Mouse (Mus musculus) liver, embryonic 15.5 days (tissue): Measurements from ENCODE around the gene Gtpbp1. TPM values are rescaled to one million over a fixed set of nuclear protein-coding genes. Genes with fewer than 3 reads are reported as not detected.
"Not testable (repeated sequence)": the region's sequence is repeated elsewhere in the genome, so short reads cannot be mapped to it uniquely, and the experiment has no call there.

Source experiments
- ATAC-seq: fragments of 200-750 bp; cut with Nextera tagmentation; 2 replicates; pipeline ENCODE4 v1.8.0; 2017; ENCODE audit warnings: moderate number of reproducible peaks, mild to moderate bottlenecking, moderate library complexity; ENCODE audit not compliant: insufficient read depth
- H3K27ac ChIP-seq: fragments of 300-500 bp; sonication (generic); replicated peaks from 2 replicates; pipeline ENCODE4 v1.5.1; 2015; ENCODE audit warnings: mild to moderate bottlenecking, inconsistent platforms
- H3K27me3 ChIP-seq: fragments of 300-500 bp; sonication (generic); 2 replicates; pipeline ENCODE4 v1.6.1; 2015; ENCODE audit warnings: mild to moderate bottlenecking, inconsistent platforms
- H3K36me3 ChIP-seq: fragments of 300-500 bp; sonication (generic); replicated peaks from 2 replicates; pipeline ENCODE4 v1.6.1; 2015; ENCODE audit warnings: moderate library complexity, mild to moderate bottlenecking, inconsistent platforms
- H3K4me1 ChIP-seq: fragments of 300-500 bp; sonication (generic); replicated peaks from 2 replicates; pipeline ENCODE4 v1.6.1; 2015; ENCODE audit warnings: inconsistent platforms
- H3K4me2 ChIP-seq: fragments of 300-500 bp; sonication (generic); 2 replicates; pipeline ENCODE4 v1.6.1; 2015; ENCODE audit warnings: moderate library complexity, mild to moderate bottlenecking, inconsistent platforms
- H3K4me3 ChIP-seq: fragments of 300-500 bp; sonication (generic); replicated peaks from 2 replicates; pipeline ENCODE4 v1.5.1; 2015; ENCODE audit warnings: mild to moderate bottlenecking, inconsistent platforms
- H3K9ac ChIP-seq: fragments of 300-500 bp; sonication (generic); 2 replicates; pipeline ENCODE4 v1.6.1; 2015; ENCODE audit warnings: moderate library complexity, mild to moderate bottlenecking, inconsistent platforms
- H3K9me3 ChIP-seq: fragments of 300-500 bp; sonication (generic); replicated peaks from 2 replicates; pipeline ENCODE4 v1.6.1; 2016; ENCODE audit warnings: inconsistent platforms
- WGBS: fragments of 180-500 bp; shearing (Covaris S2); methylation state at CpG from one replicate; pipeline ENCODE4 v1.1.7; 2015; ENCODE audit warnings: mixed read lengths; ENCODE audit not compliant: insufficient replicate concordance; 5-methylcytosine and 5-hydroxymethylcytosine counted together
- polyA plus RNA-seq: library from polyadenylated mRNA; unstranded; fragments of >200 nt; fragmentation: Nextera tagmentation; extraction: Ambion mirVana; gene quantifications from 2 replicates; pipeline ENCODE4 v1.2.1, GENCODE M21; 2015

The Gtpbp1 gene
- polyA plus RNA-seq, 1 experiment from 2014 or later, result 29.9 TPM

GRCm38 (mm10) chr15:79664666-79665065, 26.0 kb upstream of the Gtpbp1 start:
- H3K27ac ChIP-seq, result no peak overlapping the region
- H3K36me3 ChIP-seq, result 0 out of 2 replicates have a peak, but pooled peaks cover 6% of the 10 kb centered on the region
- no peak overlapping the region for H3K4me3 ChIP-seq
- H3K27me3 ChIP-seq, result no peaks in the 10 kb centered on the region
- no peak overlapping the region for H3K4me2 ChIP-seq
- H3K9me3 ChIP-seq, result no peaks in the 10 kb centered on the region
- 75% methylated on average over 8 of the region's 8 CpGs for WGBS
- no peak for ATAC-seq
- H3K9ac ChIP-seq, result no peak overlapping the region
- peaks cover 11% of the 10 kb centered on the region for H3K4me1 ChIP-seq

- H3K27ac ChIP-seq, result no peak overlapping the region
- ATAC-seq, result no peak
- H3K9ac ChIP-seq, result no peak overlapping the region
- peaks cover 23% of the 10 kb centered on the region for H3K4me1 ChIP-seq
- H3K9me3 ChIP-seq, result no peaks in the 10 kb centered on the region
- 70% methylated on average over 10 of the region's 10 CpGs for WGBS
- no peaks in the 10 kb centered on the region for H3K27me3 ChIP-seq
- peaks cover 33% of the 10 kb centered on the region for H3K36me3 ChIP-seq
- no peak overlapping the region for H3K4me3 ChIP-seq
- no peak overlapping the region for H3K4me2 ChIP-seq
Measured at GRCm38 (mm10) chr15:79669195-79669594, 21.4 kb upstream of the Gtpbp1 start.

GRCm38 (mm10) chr15:79670249-79670971, 20.2 kb upstream of the Gtpbp1 start, which contains the start of gene Tomm22:
Tomm22 (plus strand) TSS chr15:79670861.
- peak; percentile 95 for ATAC-seq
- WGBS, result 15% methylated on average over 33 of the region's 33 CpGs
- peaks cover 45% of the 10 kb centered on the region for H3K36me3 ChIP-seq

GRCm38 (mm10) chr15:79670972-79671299, 19.7 kb upstream of the Gtpbp1 start:
- peaks cover 49% of the 10 kb centered on the region for H3K36me3 ChIP-seq
- peak overlapping the region; percentile 75 for H3K4me2 ChIP-seq
- H3K27ac ChIP-seq, result peak overlapping the region; percentile 80
- peaks cover 23% of the 10 kb centered on the region for H3K4me1 ChIP-seq
- ATAC-seq, result peak; percentile 69
- H3K27me3 ChIP-seq, result no peaks in the 10 kb centered on the region
- H3K9ac ChIP-seq, result peak overlapping the region; percentile 93
- WGBS, result under 1% methylated on average over 37 of the region's 37 CpGs
- no peaks in the 10 kb centered on the region for H3K9me3 ChIP-seq
- H3K4me3 ChIP-seq, result peak overlapping the region; percentile 94

More at GRCm38 (mm10) chr15:79670249-79670971, 20.2 kb upstream of the Gtpbp1 start, which contains the start of gene Tomm22:
- peak within 1 kb of the TSS; percentile 75 for H3K4me2 ChIP-seq
- peak within 1 kb of the TSS; percentile 93 for H3K9ac ChIP-seq
- peaks cover 23% of the 10 kb centered on the region for H3K4me1 ChIP-seq
- peak within 1 kb of the TSS; percentile 80 for H3K27ac ChIP-seq
- H3K27me3 ChIP-seq, result no peaks in the 10 kb centered on the region
- no peaks in the 10 kb centered on the region for H3K9me3 ChIP-seq
- H3K4me3 ChIP-seq, result peak within 1 kb of the TSS; percentile 94

- Histone ChIP-seq H3K9ac (peak overlapping the region; percentile 93; the same call in 1 of the 2 replicates), H3K36me3 (peaks cover 54% of the 10 kb centered on the region), H3K4me3 (peak overlapping the region; percentile 94), H3K4me1 (peaks cover 23% of the 10 kb centered on the region), H3K4me2 (peak overlapping the region; percentile 75)
- H3K27me3 ChIP-seq, H3K27ac ChIP-seq, H3K9me3 ChIP-seq, ATAC-seq: not testable (repeated sequence)
- WGBS, result 73% methylated on average over 11 of the region's 11 CpGs
Measured at GRCm38 (mm10) chr15:79671828-79672348, 18.8 kb upstream of the Gtpbp1 start.

- H3K4me1 ChIP-seq, result peaks cover 35% of the 10 kb centered on the region
- no peaks in the 10 kb centered on the region for H3K27me3 ChIP-seq
- H3K4me3 ChIP-seq, result no peak overlapping the region
- H3K4me2 ChIP-seq, result no peak overlapping the region
- no peak overlapping the region for H3K9ac ChIP-seq
- H3K9me3 ChIP-seq, result no peaks in the 10 kb centered on the region
- no peak overlapping the region for H3K27ac ChIP-seq
- 71% methylated on average over 2 of the region's 2 CpGs for WGBS
- no peak for ATAC-seq
- H3K36me3 ChIP-seq, result peaks cover 67% of the 10 kb centered on the region
Measured at GRCm38 (mm10) chr15:79677936-79678335, 12.7 kb upstream of the Gtpbp1 start.

GRCm38 (mm10) chr15:79681973-79682372, 8.7 kb upstream of the Gtpbp1 start:
- H3K4me1 ChIP-seq, result peaks cover 70% of the 10 kb centered on the region
- ATAC-seq, result peak; percentile 43

GRCm38 (mm10) chr15:79683146-79683545, 7.5 kb upstream of the Gtpbp1 start:
- peak overlapping the region; percentile 82 for H3K4me2 ChIP-seq
- H3K4me3 ChIP-seq, result peak overlapping the region; percentile 89
- peak overlapping the region; percentile 88 for H3K9ac ChIP-seq
- peak overlapping the region; percentile 99 for H3K27ac ChIP-seq
- no peak for ATAC-seq
- peaks cover 21% of the 10 kb centered on the region for H3K36me3 ChIP-seq
- no peaks in the 10 kb centered on the region for H3K27me3 ChIP-seq
- 62% methylated on average over 6 of the region's 6 CpGs for WGBS
- peaks cover 66% of the 10 kb centered on the region for H3K4me1 ChIP-seq
- H3K9me3 ChIP-seq, result no peaks in the 10 kb centered on the region

More at GRCm38 (mm10) chr15:79681973-79682372, 8.7 kb upstream of the Gtpbp1 start:
- Histone ChIP-seq H3K9me3 (no peaks in the 10 kb centered on the region), H3K4me2 (peak overlapping the region; percentile 82), H3K4me3 (peak overlapping the region; percentile 89; the same call in 1 of the 2 replicates), H3K27me3 (no peaks in the 10 kb centered on the region), H3K27ac (peak overlapping the region; percentile 99), H3K9ac (peak overlapping the region; percentile 2; the same call in 1 of the 2 replicates), H3K36me3 (peaks cover 30% of the 10 kb centered on the region)
- WGBS, result 58% methylated on average over 4 of the region's 4 CpGs

- peaks cover 72% of the 10 kb centered on the region for H3K4me1 ChIP-seq
- H3K27me3 ChIP-seq, result no peaks in the 10 kb centered on the region
- peak overlapping the region; percentile 89 for H3K4me3 ChIP-seq
- H3K9ac ChIP-seq, result peak overlapping the region; percentile 88
- H3K9me3 ChIP-seq, result no peaks in the 10 kb centered on the region
- peaks cover 17% of the 10 kb centered on the region for H3K36me3 ChIP-seq
- H3K27ac ChIP-seq, result peak overlapping the region; percentile 99
- WGBS, result 54% methylated on average over 19 of the region's 19 CpGs
- no peak for ATAC-seq
- peak overlapping the region; percentile 82 for H3K4me2 ChIP-seq
Measured at GRCm38 (mm10) chr15:79683707-79684465, 6.8 kb upstream of the Gtpbp1 start.

GRCm38 (mm10) chr15:79684616-79685015, 6.0 kb upstream of the Gtpbp1 start:
- H3K4me2 ChIP-seq, result peak overlapping the region; percentile 82
- peak overlapping the region; percentile 99 for H3K27ac ChIP-seq
- H3K9ac ChIP-seq, result peak overlapping the region; percentile 88
- H3K36me3 ChIP-seq, result peaks cover 13% of the 10 kb centered on the region
- no peak for ATAC-seq
- WGBS, result 76% methylated on average over 6 of the region's 6 CpGs
- H3K9me3 ChIP-seq, result no peaks in the 10 kb centered on the region
- H3K4me3 ChIP-seq, result peak overlapping the region; percentile 89
- H3K4me1 ChIP-seq, result peaks cover 78% of the 10 kb centered on the region
- no peaks in the 10 kb centered on the region for H3K27me3 ChIP-seq

GRCm38 (mm10) chr15:79685141-79685641, 5.5 kb upstream of the Gtpbp1 start:
- peak overlapping the region; percentile 88 for H3K9ac ChIP-seq
- no peaks in the 10 kb centered on the region for H3K27me3 ChIP-seq
- H3K36me3 ChIP-seq, result peaks cover 10% of the 10 kb centered on the region
- peak overlapping the region; percentile 99 for H3K27ac ChIP-seq
- H3K4me3 ChIP-seq, result peak overlapping the region; percentile 89
- H3K4me1 ChIP-seq, result peaks cover 83% of the 10 kb centered on the region
- 24% methylated on average over 6 of the region's 6 CpGs for WGBS
- H3K9me3 ChIP-seq, result no peaks in the 10 kb centered on the region
- ATAC-seq, result no peak
- peak overlapping the region; percentile 82 for H3K4me2 ChIP-seq
